Mouse (Mus musculus) myocyte (in vitro differentiated cells): ENCODE data around the gene Akt2. TPM values are rescaled to one million over a fixed set of nuclear protein-coding genes. Genes with fewer than 3 reads are reported as not detected.
"Not testable (repeated sequence)": the region's sequence is repeated elsewhere in the genome, so short reads cannot be mapped to it uniquely, and the experiment has no call there.

Source experiments
- H3K27me3 ChIP-seq: one replicate; pipeline ENCODE4 v1.6.1; 2011; ENCODE audit not compliant: control insufficient read depth, insufficient read depth, insufficient read length
- H3K36me3 ChIP-seq: one replicate; pipeline ENCODE4 v1.6.1; 2011; ENCODE audit not compliant: control insufficient read depth, insufficient read depth
- H3K4me2 ChIP-seq: one replicate; pipeline ENCODE4 v1.6.1; 2011; ENCODE audit warnings: low read depth, control low read depth
- H3K4me3 ChIP-seq: one replicate; pipeline ENCODE4 v1.5.1; 2011; ENCODE audit warnings: mild to moderate bottlenecking, control low read depth, moderate library complexity
- H3K79me2 ChIP-seq: one replicate; pipeline ENCODE4 v1.6.1; 2011; ENCODE audit not compliant: control insufficient read depth, insufficient read depth
- H3ac ChIP-seq: one replicate; pipeline ENCODE4 v1.6.1; 2011; ENCODE audit not compliant: control insufficient read depth, insufficient read length
- CEBPB ChIP-seq: IDR thresholded peaks from 2 replicates; pipeline ENCODE4 v1.6.1; 2011; ENCODE audit warnings: mild to moderate bottlenecking, moderate library complexity; ENCODE audit not compliant: poor library complexity, insufficient read depth, severe bottlenecking
- E2F4 ChIP-seq: IDR thresholded peaks from one replicate; pipeline ENCODE4 v1.6.1; 2011; ENCODE audit warnings: mild to moderate bottlenecking, control low read depth, moderate library complexity; ENCODE audit not compliant: insufficient read depth
- MAX ChIP-seq: IDR thresholded peaks from one replicate; pipeline ENCODE4 v1.6.1; 2011; ENCODE audit warnings: low read depth, mild to moderate bottlenecking, control low read depth
- MYOD1 ChIP-seq, 3 experiments: IDR thresholded peaks; one replicate each; pipeline ENCODE4 v1.6.1; 2011; ENCODE audit warnings: control low read depth in 2 of 3, low read depth in 2 of 3, mild to moderate bottlenecking in 2 of 3, moderate library complexity in 1 of 3; ENCODE audit not compliant: insufficient read length in 2 of 3, control insufficient read depth in 1 of 3
- MYOG ChIP-seq, 3 experiments: IDR thresholded peaks; one replicate each; pipeline ENCODE4 v1.6.1; 2011; ENCODE audit warnings: control low read depth in 2 of 3, low read depth in 2 of 3, mild to moderate bottlenecking in 2 of 3; ENCODE audit not compliant: insufficient read length in 2 of 3, control insufficient read depth in 1 of 3, insufficient read depth in 1 of 3
- POLR2A ChIP-seq: IDR thresholded peaks from one replicate; pipeline ENCODE4 v1.6.1; 2011; ENCODE audit warnings: low read depth, mild to moderate bottlenecking, control low read depth, moderate library complexity; ENCODE audit not compliant: insufficient read length
- POLR2AphosphoS2 ChIP-seq: IDR thresholded peaks from one replicate; pipeline ENCODE4 v1.6.1; 2011; ENCODE audit warnings: low read depth, control low read depth; ENCODE audit not compliant: insufficient read length
- REST ChIP-seq: IDR thresholded peaks from one replicate; pipeline ENCODE4 v1.6.1; 2011; ENCODE audit warnings: mild to moderate bottlenecking, control low read depth, moderate library complexity; ENCODE audit not compliant: insufficient read depth, insufficient read length
- SRF ChIP-seq: IDR thresholded peaks from one replicate; pipeline ENCODE4 v1.6.1; 2011; ENCODE audit warnings: low read depth; ENCODE audit not compliant: control insufficient read depth, insufficient read length
- TCF12 ChIP-seq: IDR thresholded peaks from one replicate; pipeline ENCODE4 v1.6.1; 2011; ENCODE audit warnings: mild to moderate bottlenecking, control low read depth; ENCODE audit not compliant: poor library complexity, insufficient read depth, severe bottlenecking
- TCF3 ChIP-seq: IDR thresholded peaks from one replicate; pipeline ENCODE4 v1.6.1; 2011; ENCODE audit warnings: low read depth, control low read depth; ENCODE audit not compliant: insufficient read length
- USF1 ChIP-seq: IDR thresholded peaks from one replicate; pipeline ENCODE4 v1.6.1; 2011; ENCODE audit warnings: low read depth, mild to moderate bottlenecking, control low read depth, moderate library complexity
- polyA plus RNA-seq: library from polyadenylated mRNA; unstranded; fragments of >200 nt; fragmentation: generic; extraction: Trizol; gene quantifications from one replicate; pipeline ENCODE4 v1.2.1, GENCODE M21; 2012; ENCODE audit warnings: missing spikeins

The Akt2 gene
- polyA plus RNA-seq, 1 experiment = 343 TPM

GRCm38 (mm10) chr7:27628190-27628589 lies 36.8 kb downstream of the Akt2 start:
- no peak overlapping the region for H3ac ChIP-seq
- peaks cover 39% of the 10 kb centered on the region for H3K36me3 ChIP-seq
- no peak overlapping the region for H3K4me2 ChIP-seq
- H3K79me2 ChIP-seq = no peaks in the 10 kb centered on the region
- no peak overlapping the region for H3K4me3 ChIP-seq
- H3K27me3 ChIP-seq = no peaks in the 10 kb centered on the region
- TF ChIP-seq POLR2A (no peak), TCF3 (no peak), USF1 (no peak), MYOG (IDR thresholded peaks at IDR 0.05; ENCODE audit: control insufficient read depth in 1 of 3, insufficient read depth in 1 of 3, insufficient read length in 2 of 3, low read depth in 2 of 3) (no peak), TCF12 (no peak), MAX (no peak), CEBPB (no peak), SRF (no peak), REST (no peak), MYOD1 (IDR thresholded peaks at IDR 0.05; ENCODE audit: control insufficient read depth in 1 of 3, insufficient read length in 2 of 3, low read depth in 2 of 3) (no peak), E2F4 (no peak), POLR2AphosphoS2 (no peak)

- peaks cover 34% of the 10 kb centered on the region for H3K36me3 ChIP-seq
- not testable (repeated sequence) for H3K27me3 ChIP-seq, H3K4me2 ChIP-seq, H3K79me2 ChIP-seq, H3ac ChIP-seq, H3K4me3 ChIP-seq
Measured at GRCm38 (mm10) chr7:27628816-27629215, 37.5 kb downstream of the Akt2 start.

GRCm38 (mm10) chr7:27631439-27631838 lies 40.1 kb downstream of the Akt2 start:
- no peak overlapping the region for H3ac ChIP-seq
- H3K4me3 ChIP-seq = no peak overlapping the region
- peaks cover 34% of the 10 kb centered on the region for H3K36me3 ChIP-seq
- no peak overlapping the region for H3K4me2 ChIP-seq
- H3K27me3 ChIP-seq = no peaks in the 10 kb centered on the region
- H3K79me2 ChIP-seq = no peaks in the 10 kb centered on the region
- TF ChIP-seq TCF3 (no peak), MYOD1 (IDR thresholded peaks at IDR 0.05; ENCODE audit: control insufficient read depth in 1 of 3, insufficient read length in 2 of 3, low read depth in 2 of 3) (no peak), TCF12 (no peak), POLR2AphosphoS2 (no peak), POLR2A (no peak), SRF (no peak), E2F4 (no peak), REST (no peak), MAX (no peak), CEBPB (no peak), MYOG (IDR thresholded peaks at IDR 0.05; ENCODE audit: control insufficient read depth in 1 of 3, insufficient read depth in 1 of 3, insufficient read length in 2 of 3, low read depth in 2 of 3) (no peak)

GRCm38 (mm10) chr7:27633166-27633565 lies 41.8 kb downstream of the Akt2 start:
- H3K4me2 ChIP-seq = no peak overlapping the region
- H3K79me2 ChIP-seq = no peaks in the 10 kb centered on the region
- TF ChIP-seq TCF12 = no peak
- no peak for TF ChIP-seq MAX
- no peak for TF ChIP-seq REST
- TF ChIP-seq E2F4 = no peak
- TF ChIP-seq MYOG (IDR thresholded peaks at IDR 0.05; ENCODE audit: control insufficient read depth in 1 of 3, insufficient read depth in 1 of 3, insufficient read length in 2 of 3, low read depth in 2 of 3) = no peak
- TF ChIP-seq POLR2A = no peak
- no peaks in the 10 kb centered on the region for H3K27me3 ChIP-seq
- no peak overlapping the region for H3ac ChIP-seq
- peaks cover 22% of the 10 kb centered on the region for H3K36me3 ChIP-seq
- H3K4me3 ChIP-seq = no peak overlapping the region

- H3K36me3 ChIP-seq = peaks cover 10% of the 10 kb centered on the region
- H3K4me3 ChIP-seq = no peak overlapping the region
- H3K27me3 ChIP-seq = no peaks in the 10 kb centered on the region
- no peak overlapping the region for H3ac ChIP-seq
- H3K79me2 ChIP-seq = no peaks in the 10 kb centered on the region
- H3K4me2 ChIP-seq = no peak overlapping the region
- TF ChIP-seq POLR2AphosphoS2 (no peak), TCF3 (no peak), CEBPB (no peak), E2F4 (no peak), MYOG (IDR thresholded peaks at IDR 0.05; ENCODE audit: control insufficient read depth in 1 of 3, insufficient read depth in 1 of 3, insufficient read length in 2 of 3, low read depth in 2 of 3) (no peak), MAX (no peak), SRF (no peak), TCF12 (no peak), USF1 (no peak), REST (no peak), POLR2A (no peak), MYOD1 (IDR thresholded peaks at IDR 0.05; ENCODE audit: control insufficient read depth in 1 of 3, insufficient read length in 2 of 3, low read depth in 2 of 3) (no peak)
Measured at GRCm38 (mm10) chr7:27634691-27635090, 43.3 kb downstream of the Akt2 start.

- H3K79me2 ChIP-seq, H3K27me3 ChIP-seq, H3ac ChIP-seq, H3K4me3 ChIP-seq, H3K4me2 ChIP-seq: not testable (repeated sequence)
- H3K36me3 ChIP-seq = peaks cover 10% of the 10 kb centered on the region
Measured at GRCm38 (mm10) chr7:27635094-27635493, 43.7 kb downstream of the Akt2 start.
